Mouse (Mus musculus) heart, adult 2 months (tissue): ENCODE data around the gene Selenov. TPM values are rescaled to one million over a fixed set of nuclear protein-coding genes. Genes with fewer than 3 reads are reported as not detected.

Experiments
- DNase-seq, 2 experiments: peaks; one replicate each; pipeline ENCODE4 v3.0.0; 2021
- H3K27ac ChIP-seq: fragments of 200-600 bp; 2 replicates; pipeline ENCODE4 v1.8.1; 2022
- H3K27me3 ChIP-seq: fragments of 200-500 bp; 2 replicates; pipeline ENCODE4 v1.6.1; 2012; ENCODE audit warnings: mild to moderate bottlenecking, low read length, inconsistent platforms, mixed read lengths; ENCODE audit not compliant: control insufficient read depth, insufficient read depth
- H3K36me3 ChIP-seq: fragments of 200-500 bp; 2 replicates; pipeline ENCODE4 v1.6.1; 2012; ENCODE audit warnings: low read length, inconsistent platforms; ENCODE audit not compliant: control insufficient read depth, insufficient read depth
- H3K4me1 ChIP-seq: fragments of 200-500 bp; 2 replicates; pipeline ENCODE4 v1.6.1; 2011; ENCODE audit warnings: low read length; ENCODE audit not compliant: control insufficient read depth, insufficient read depth
- H3K4me3 ChIP-seq: fragments of 200-600 bp; 2 replicates; pipeline ENCODE4 v1.8.1; 2022
- H3K79me2 ChIP-seq: fragments of 200-500 bp; replicated peaks from 2 replicates; pipeline ENCODE4 v1.6.1; 2012; ENCODE audit warnings: mild to moderate bottlenecking, inconsistent platforms, low read length, moderate library complexity, mixed read lengths; ENCODE audit not compliant: control insufficient read depth, insufficient read depth
- H3K9ac ChIP-seq: fragments of 200-500 bp; 2 replicates; pipeline ENCODE4 v1.6.1; 2012; ENCODE audit warnings: low read depth, mild to moderate bottlenecking, control low read depth, inconsistent platforms, low read length, mixed read lengths
- CTCF ChIP-seq: fragments of 200-600 bp; IDR thresholded peaks from 2 replicates; pipeline ENCODE4 v1.8.1; 2022; ENCODE audit warnings: antibody characterized with exemption, mild to moderate bottlenecking, moderate library complexity
- EP300 ChIP-seq: fragments of 200-500 bp; IDR thresholded peaks from 2 replicates; pipeline ENCODE4 v1.6.1; 2011; ENCODE audit warnings: low read depth, low read length, control low read depth; ENCODE audit not compliant: insufficient read depth
- POLR2A ChIP-seq: fragments of 200-500 bp; IDR thresholded peaks from 2 replicates; pipeline ENCODE4 v1.6.1; 2011; ENCODE audit warnings: mild to moderate bottlenecking, low read depth, low read length, control low read depth; ENCODE audit not compliant: insufficient read depth
- WGBS: fragments of 180-500 bp; shearing (Covaris S2); methylation state at CpG from one replicate; pipeline ENCODE4 v1.1.7; 2018; 5-methylcytosine and 5-hydroxymethylcytosine counted together
- intact Hi-C: fragments of 180-260 bp; cut with DNase I; formaldehyde crosslinking; loops from one replicate; pipeline ENCODE4 v1.15.1; 2025
- polyA plus RNA-seq: library from polyadenylated mRNA; depleted of rRNA; stranded (reverse); fragments of >200 nt; gene quantifications from 2 replicates; pipeline ENCODE4 v1.2.3, GENCODE M21; 2012
- total RNA-seq, 2 experiments: library from RNA; stranded (reverse); gene quantifications; 2 replicates each; pipeline ENCODE4 v1.2.3; 2021

The Selenov gene
- total and polyA plus RNA-seq, 3 experiments, result 0.08 TPM; not detected in 2

- no peaks in the 10 kb centered on the region; the same call in 1 of the 2 replicates for H3K79me2 ChIP-seq
- H3K27ac ChIP-seq, result peak overlapping the region; percentile 85
- peak overlapping the region; percentile 95 for H3K9ac ChIP-seq
- H3K27me3 ChIP-seq, result no peaks in the 10 kb centered on the region
- no peak for DNase-seq
- no peaks in the 10 kb centered on the region for H3K36me3 ChIP-seq
- no peak for TF ChIP-seq POLR2A
- TF ChIP-seq CTCF, result no peak
- no peak for TF ChIP-seq EP300
- 77% methylated on average over 7 of the region's 7 CpGs for WGBS
- H3K4me1 ChIP-seq, result peaks cover 2% of the 10 kb centered on the region
- peak overlapping the region; percentile 82 for H3K4me3 ChIP-seq
- intact Hi-C loops, result loop anchor here (2.0 to 5.0 kb wide), 3 partner anchors 35 to 109 kb away; partner anchors contain the start of gene Timm50
Measured at GRCm38 (mm10) chr7:28278279-28278652, 12.7 kb downstream of the Selenov start.

GRCm38 (mm10) chr7:28277615-28278278 lies 13.2 kb downstream of the Selenov start, which contains the start of gene Eid2b:
TSS of gene Eid2b (plus strand) at chr7:28277739.
- H3K4me3 ChIP-seq, result peak within 1 kb of the TSS; percentile 82
- 2% methylated on average over 68 of the region's 68 CpGs for WGBS
- intact Hi-C loops, result loop anchor here (2.0 to 5.0 kb wide), 3 partner anchors 35 to 110 kb away; partner anchors contain the start of gene Timm50
- H3K79me2 ChIP-seq, result no peaks in the 10 kb centered on the region; the same call in 1 of the 2 replicates
- DNase-seq, result peak; percentile 95 to 96
- H3K27ac ChIP-seq, result peak within 1 kb of the TSS; percentile 85
- TF ChIP-seq POLR2A, result peak; percentile 71
- TF ChIP-seq CTCF, result peak; percentile 98
- TF ChIP-seq EP300, result peak; percentile 45; the same call in 1 of the 2 replicates
- H3K27me3 ChIP-seq, result no peaks in the 10 kb centered on the region
- peak within 1 kb of the TSS; percentile 95 for H3K9ac ChIP-seq
- H3K36me3 ChIP-seq, result no peaks in the 10 kb centered on the region
- H3K4me1 ChIP-seq, result peaks cover 2% of the 10 kb centered on the region

GRCm38 (mm10) chr7:28277237-28277614 lies 13.8 kb downstream of the Selenov start:
- no peak overlapping the region for H3K27ac ChIP-seq
- no peaks in the 10 kb centered on the region; the same call in 1 of the 2 replicates for H3K79me2 ChIP-seq
- no peak overlapping the region for H3K4me3 ChIP-seq
- no peak overlapping the region for H3K9ac ChIP-seq
- WGBS, result 53% methylated on average over 8 of the region's 8 CpGs
- no peaks in the 10 kb centered on the region for H3K36me3 ChIP-seq
- H3K4me1 ChIP-seq, result peaks cover 2% of the 10 kb centered on the region
- DNase-seq, result no peak
- H3K27me3 ChIP-seq, result no peaks in the 10 kb centered on the region
- TF ChIP-seq POLR2A (no peak), EP300 (no peak), CTCF (no peak)
- intact Hi-C loops, result loop anchor here (5.0 kb wide), 2 partner anchors 65 to 110 kb away; no protein-coding TSS in a partner anchor

- Histone ChIP-seq H3K4me1 (peaks cover 3% of the 10 kb centered on the region; the same call in 1 of the 2 replicates), H3K36me3 (no peaks in the 10 kb centered on the region; the same call in 1 of the 2 replicates), H3K79me2 (no peaks in the 10 kb centered on the region), H3K9ac (no peak overlapping the region), H3K27me3 (no peaks in the 10 kb centered on the region), H3K4me3 (no peak overlapping the region), H3K27ac (no peak overlapping the region)
- WGBS, result 69% methylated on average over 3 of the region's 3 CpGs
- no peak for DNase-seq
- TF ChIP-seq EP300 (no peak), CTCF (peak; percentile 44)
- intact Hi-C loops, result no loop called here
Measured at GRCm38 (mm10) chr7:28271761-28272160, 19.2 kb downstream of the Selenov start.

GRCm38 (mm10) chr7:28269355-28269754 lies 21.6 kb downstream of the Selenov start:
- Histone ChIP-seq H3K4me1 (peaks cover 3% of the 10 kb centered on the region; the same call in 1 of the 2 replicates), H3K79me2 (no peaks in the 10 kb centered on the region), H3K27ac (no peak overlapping the region), H3K36me3 (no peaks in the 10 kb centered on the region; the same call in 1 of the 2 replicates), H3K9ac (no peak overlapping the region), H3K4me3 (no peak overlapping the region), H3K27me3 (no peaks in the 10 kb centered on the region)
- DNase-seq, result no peak
- intact Hi-C loops, result no loop called here
- WGBS, result 92% methylated on average over 12 of the region's 12 CpGs
- TF ChIP-seq POLR2A (no peak), EP300 (no peak), CTCF (peak; percentile 31; the same call in 1 of the 2 replicates)

DNA sequence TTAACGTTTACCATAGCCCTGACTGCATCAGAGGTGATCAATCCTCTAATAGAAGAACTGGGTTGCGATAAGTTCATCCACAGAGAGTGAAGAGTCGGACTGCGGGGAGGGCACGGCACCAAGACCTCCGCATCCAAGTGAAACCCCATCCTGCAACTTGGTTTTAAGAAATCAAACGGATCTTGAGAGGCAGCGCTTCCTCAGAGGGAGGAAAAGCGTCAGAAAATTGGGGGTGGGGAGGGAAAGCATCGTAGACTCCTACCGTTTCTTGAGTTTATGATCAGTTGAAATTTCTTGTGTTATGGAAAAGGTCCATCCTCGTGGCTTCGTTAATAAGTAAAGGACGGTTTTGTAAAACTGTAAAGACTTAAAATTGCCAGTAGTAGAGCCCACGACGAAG lies 22.4 kb downstream of the Selenov start:
- H3K9ac ChIP-seq, result peak overlapping the region; percentile 84
- H3K4me3 ChIP-seq, result peak overlapping the region; percentile 74
- H3K79me2 ChIP-seq, result no peaks in the 10 kb centered on the region
- no peak for TF ChIP-seq CTCF
- TF ChIP-seq POLR2A, result no peak
- TF ChIP-seq EP300, result no peak
- H3K27me3 ChIP-seq, result no peaks in the 10 kb centered on the region
- DNase-seq, result no peak
- intact Hi-C loops, result no loop called here
- H3K27ac ChIP-seq, result peak overlapping the region; percentile 62
- H3K4me1 ChIP-seq, result peaks cover 3% of the 10 kb centered on the region; the same call in 1 of the 2 replicates
- H3K36me3 ChIP-seq, result no peaks in the 10 kb centered on the region; the same call in 1 of the 2 replicates
- 31% methylated on average over 16 of the region's 16 CpGs for WGBS
